Mouse (Mus musculus) right cerebral cortex, adult 2 months (tissue): ENCODE results near the gene Trnp1.
A peak's percentile ranks its signal among the peaks of the same experiment; 100 is the strongest.

Source experiments
- DNase-seq, 2 experiments: peaks; one replicate each; pipeline ENCODE4 v3.0.0; 2021 to 2022; ENCODE audit warnings: low spot score in 2 of 2

The Trnp1 gene

DNA sequence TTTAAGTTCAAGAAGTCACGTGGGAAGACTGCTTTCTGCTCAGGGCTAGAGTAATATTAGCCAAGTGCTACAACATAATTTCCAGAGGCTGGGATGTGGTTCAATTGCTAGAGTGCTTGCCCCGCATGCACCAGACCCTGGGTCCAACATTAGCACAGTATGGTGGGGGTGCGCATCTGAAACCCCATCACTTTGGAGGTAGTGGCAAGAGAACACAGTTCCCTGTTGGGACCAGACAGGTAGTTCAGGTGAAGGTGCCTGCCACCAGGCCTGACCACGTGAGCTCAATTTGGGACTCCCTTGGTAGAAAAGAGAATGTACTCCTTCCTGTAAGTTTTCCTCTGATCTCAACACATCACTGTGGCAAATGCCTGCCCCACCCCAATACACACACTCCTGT is 3.5 kb downstream of the Trnp1 start:
- DNase-seq = no peak

DNA sequence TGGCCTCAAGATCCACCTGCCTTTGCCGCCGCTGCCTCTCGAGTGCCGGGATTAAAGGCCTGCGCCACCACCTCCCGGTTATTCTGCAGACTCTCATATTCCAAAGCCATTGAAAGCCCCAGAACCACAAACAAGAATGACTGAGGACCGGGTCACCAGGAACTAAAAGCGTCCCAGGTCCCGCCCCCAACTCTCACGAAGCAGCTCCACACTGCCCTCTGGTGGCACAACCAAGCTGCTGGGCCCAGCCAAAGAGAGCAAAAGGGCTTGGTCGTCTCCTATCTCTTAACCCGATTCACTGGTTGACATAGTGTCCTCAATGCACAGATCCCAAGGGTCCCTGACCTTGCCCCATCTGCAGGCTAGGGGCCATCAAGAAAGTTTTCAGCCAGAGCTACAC is 3.9 kb downstream of the Trnp1 start:
- DNase-seq = peak; percentile 85 to 88

DNA sequence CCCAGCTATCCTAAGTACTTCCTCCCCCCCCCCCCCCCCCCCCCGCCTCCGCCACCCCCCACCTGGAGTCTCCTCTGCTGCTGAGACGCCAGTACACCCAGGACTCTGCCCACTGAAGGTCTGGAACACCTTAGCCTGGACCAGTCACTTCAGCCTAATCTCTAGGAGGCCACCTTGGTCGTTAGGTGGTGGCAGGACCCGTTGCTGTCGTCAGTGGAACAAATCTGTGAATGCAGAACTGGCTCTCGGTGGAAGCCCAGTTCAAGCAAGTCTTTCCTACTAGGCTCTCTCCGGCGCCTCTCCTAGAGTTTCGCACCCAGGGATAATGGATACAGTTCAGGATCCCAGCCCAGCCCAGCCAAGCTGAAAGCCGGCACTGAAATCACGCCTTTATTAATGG is 4.5 kb downstream of the Trnp1 start:
- DNase-seq = no peak

DNA sequence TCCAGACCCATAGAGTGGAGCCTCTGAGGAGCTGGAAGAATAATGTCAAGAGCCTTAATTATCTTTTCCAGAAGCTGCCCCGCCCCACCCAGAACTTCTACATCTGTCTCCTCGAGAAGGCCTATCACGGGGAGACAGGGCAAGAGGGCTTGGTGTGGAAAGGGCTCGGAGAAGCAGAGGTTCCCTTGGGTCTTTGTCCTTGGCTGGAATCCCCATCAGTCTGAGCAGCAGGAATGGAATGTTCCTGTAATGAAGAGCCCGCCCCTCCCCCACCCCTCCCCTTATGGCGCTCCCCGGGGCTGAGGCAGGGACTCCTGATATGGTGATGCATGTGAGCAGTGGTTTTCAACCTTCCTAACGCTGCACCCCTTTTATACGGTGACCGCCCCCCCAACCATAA is 6.5 kb downstream of the Trnp1 start:
- DNase-seq = no peak

DNA sequence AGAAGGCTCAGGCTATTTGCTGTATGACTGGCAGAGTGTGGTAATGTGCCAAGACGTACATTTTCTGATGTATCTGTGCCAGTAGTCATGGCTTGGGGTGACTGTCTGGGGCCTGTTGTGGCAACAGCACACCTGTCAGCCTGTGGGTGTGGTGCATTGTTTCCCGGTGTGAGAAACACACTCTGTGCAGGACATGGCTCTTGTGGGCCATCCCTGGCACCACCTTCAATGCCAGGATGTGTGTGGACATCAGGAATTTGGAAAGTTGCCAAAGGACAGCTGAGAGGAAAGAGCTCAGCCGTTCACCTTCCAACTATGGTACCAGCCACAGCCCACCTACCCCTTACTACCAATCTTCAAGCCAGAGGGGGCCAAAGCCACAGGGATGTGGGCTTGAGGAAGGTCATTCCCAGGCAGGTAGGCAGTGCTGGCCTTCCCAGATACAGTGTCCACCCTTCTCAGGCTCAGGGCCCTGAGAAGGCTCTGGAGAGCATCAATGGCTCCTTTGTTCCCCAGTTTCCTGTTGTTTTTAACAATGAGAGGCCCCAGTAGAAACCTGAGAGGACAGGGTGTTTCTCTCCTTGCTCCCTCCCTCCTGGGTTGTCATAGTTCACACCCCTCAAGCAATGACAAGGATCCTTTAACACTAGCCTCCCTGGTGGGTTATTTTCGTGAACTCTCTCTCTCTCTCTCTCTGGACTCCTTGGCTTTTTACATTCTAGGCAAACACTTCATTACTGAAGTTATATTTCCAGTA is 8.7 kb downstream of the Trnp1 start:
- DNase-seq = no peak

DNA sequence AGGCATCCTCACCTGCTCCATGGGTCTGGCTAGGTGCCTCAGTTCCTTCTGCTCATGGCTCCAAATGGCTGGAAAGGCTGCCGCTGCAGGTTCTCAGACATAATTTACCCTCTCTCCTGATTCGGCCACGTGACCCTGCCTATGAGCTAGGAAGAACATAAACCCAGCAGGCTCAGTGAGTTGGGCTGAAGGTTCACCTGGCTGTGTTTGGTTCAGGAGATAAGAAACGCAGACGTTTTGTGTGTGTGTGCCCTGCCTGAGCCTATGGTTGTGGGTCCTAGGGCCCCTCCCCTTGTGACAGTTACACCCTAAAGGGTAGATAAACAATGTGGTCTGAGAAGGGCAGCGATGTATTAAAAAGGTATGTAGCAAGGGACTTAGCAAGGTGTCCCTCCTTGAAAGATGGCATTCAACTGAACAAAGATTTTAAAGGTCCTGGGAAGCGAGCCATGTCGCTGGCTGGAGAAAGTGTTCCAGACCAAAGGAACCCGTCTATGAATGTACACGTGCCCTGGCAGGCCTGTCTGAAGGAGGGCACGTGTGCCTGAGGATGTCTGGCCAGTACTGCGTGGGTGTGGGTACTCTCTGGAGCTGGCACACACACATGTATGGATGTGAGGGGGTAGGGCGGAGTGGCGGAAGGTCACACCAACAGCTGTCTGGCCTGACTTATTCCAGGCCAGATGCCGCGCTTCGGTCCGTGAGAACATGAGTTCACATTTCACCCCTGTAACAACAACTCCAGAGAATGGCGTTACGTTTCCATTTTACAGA is 9.5 kb downstream of the Trnp1 start:
- DNase-seq = no peak

DNA sequence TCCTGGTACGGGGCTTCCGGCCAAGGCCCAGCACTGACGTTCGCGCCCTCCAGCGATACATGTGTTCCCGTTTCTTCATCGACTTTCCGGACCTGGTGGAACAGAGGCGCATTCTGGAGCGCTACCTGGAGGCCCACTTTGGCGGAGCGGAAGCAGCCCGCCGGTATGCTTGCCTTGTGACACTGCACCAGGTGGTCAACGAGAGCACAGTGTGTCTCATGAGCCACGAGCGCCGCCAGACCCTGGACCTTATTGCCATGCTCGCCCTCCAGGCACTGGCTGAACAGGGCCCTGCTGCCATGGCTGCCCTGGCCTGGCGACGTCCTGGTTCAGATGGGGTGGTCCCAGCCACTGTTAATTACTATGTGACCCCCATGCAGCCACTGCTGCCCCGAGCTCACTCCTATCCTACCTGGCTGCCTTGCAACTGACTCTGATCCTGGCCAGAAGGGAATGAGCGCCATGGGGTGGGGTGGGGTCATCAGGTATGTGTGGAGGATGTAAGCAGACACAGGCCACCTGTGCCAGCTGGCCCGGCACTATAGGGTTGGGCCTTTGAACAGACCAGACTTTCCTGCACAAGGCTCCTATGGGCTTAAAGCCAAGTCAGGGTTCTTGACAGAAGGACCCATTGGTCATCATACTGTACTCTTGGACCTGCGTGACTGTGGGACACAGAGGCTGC is 11.5 kb downstream of the Trnp1 start:
- DNase-seq = no peak

DNA sequence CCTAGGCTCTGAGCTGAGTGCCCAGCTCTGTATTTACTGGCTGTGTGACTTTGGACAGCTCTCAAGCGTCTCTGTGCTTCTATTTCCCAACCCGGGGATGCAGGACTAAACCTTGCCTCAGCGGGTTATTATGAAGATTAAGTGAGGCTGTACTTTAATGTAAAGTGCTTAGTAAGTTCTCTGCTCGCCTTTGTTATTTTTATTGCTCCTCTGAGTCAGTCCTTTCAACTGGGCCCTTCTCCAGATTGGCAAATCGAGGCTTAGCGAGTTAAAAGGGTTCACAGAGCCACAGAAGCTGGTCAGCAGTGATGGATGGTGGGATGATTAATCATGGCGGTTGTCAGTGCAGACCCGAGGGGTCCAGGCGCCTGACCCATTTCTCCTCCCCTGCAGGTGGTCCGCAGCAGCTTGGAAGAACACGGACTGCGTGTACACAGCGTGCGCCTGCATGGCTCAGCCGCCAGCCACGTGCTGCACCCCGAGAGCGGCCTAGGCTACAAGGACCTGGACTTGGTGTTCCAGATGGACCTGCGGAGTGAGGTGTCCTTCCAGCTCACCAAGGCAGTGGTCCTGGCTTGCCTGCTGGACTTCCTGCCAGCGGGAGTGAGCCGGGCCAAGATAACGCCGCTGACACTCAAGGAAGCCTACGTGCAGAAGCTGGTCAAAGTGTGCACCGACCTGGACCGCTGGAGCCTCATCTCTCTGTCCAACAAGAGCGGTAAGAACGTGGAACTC is 12.5 kb downstream of the Trnp1 start:
- DNase-seq = no peak

DNA sequence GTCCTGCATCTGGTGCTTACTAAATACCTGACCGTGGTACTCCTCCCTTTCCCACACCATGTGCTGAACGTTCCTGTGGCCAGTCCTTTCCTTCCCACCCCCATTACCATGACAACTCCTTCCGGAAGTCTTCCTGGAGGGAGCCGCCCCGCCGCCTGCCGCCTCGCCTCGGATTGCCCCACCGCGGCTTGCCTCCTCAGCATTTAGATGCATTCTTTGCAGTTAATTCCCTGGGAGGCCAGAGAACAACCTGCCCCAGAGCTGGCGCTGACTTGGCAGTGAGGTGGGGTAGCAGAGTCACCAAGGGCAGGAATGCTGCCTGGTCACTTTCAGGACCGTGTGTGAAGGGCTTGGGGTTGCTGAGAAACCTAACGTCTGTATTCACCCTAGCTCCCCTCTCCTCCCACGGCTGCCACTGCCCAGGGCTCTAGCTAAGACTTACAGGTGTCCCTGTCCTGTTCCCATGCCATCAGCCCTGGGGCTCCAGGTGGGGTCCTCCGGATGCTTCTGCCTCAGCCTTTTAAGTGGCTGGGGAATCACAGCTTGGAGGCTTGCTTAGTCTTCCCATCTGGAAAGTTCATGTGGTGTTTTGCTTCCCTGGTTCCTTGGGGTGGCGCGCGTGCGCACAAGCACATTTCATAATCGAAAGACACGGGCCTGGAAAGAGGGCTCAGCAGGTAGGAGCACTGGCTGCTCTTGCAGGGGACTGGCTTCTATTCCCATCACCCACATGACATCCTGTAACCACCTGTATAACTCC is 13.9 kb downstream of the Trnp1 start:
- peak in 1 of 2 experiments; percentile 37 for DNase-seq

DNA sequence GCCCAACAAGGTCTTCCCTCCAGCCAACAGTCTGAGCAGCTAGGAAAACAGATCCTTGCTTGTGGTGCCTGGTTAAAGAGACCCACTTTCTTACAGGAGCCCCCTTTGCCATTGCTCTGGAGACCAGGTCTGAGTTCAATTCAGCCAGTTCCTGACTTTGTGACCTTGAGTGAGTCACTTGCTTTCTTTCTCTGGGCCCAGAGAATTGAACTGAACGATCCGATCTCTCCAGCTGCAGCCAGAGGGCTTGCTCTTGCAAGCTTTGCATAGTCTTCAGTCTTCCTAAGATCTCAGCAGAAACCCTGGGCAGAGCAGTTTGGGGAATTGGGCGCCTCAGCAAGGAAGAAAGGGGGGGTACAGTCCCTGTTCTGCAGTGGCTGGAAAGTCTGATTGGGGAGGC is 15.9 kb downstream of the Trnp1 start:
- DNase-seq = no peak

DNA sequence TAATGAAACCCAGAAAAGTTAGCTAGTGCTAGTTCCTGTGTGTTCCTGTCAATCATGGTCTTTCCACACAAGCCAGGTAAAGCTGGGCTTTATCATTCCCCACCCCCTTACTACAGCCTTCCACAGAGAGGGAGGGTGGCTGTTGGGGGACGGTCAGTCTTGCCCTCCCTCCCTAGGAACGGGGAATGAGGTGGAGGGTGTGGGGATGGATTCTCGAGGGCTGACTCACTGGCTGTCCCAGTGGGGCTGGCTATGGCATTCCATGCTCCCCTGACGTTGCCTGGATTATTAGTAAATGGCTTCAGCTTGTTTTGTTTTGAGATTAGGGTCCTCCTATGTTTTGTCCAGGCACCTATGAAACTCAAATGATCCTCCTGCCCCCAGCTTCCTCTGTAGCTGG is 16.9 kb downstream of the Trnp1 start:
- no peak for DNase-seq

DNA sequence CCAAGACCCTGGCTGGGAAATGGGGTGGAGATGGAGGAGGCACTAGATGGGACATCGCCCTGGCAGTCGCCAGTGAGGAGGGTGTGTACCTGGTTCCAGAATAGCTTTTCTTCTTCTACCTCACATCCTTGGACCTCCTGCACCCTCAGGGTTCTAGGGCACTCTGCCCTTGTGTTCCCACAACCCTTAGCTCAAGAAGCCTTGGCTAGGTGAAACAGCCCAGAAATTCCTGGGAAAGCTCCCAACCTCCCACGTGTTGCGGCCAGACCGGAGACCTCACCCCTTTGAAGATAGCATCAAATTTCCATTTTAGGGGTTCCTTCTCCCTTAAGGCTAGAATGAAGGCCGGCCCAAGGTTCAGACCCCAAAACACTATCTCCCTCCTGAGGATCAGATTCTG is 17.6 kb downstream of the Trnp1 start:
- no peak for DNase-seq

DNA sequence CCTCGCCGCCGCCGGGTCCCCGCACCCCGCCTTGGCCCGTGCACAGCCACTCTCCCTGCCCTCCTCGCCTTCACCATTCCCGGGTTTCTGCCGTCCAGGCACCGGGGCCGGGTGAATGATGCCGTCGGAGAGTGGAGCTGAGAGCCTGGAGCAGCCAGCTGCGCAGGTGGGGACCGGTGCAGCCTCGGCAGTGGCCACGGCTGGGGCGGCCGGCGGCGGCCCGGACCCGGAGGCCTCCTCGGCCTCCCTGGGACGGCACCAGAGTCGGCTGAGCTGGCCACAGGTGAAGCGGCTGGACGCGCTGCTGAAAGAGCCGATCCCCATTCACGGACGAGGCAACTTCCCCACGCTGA is 18.2 kb downstream of the Trnp1 start:
- no peak for DNase-seq

DNA sequence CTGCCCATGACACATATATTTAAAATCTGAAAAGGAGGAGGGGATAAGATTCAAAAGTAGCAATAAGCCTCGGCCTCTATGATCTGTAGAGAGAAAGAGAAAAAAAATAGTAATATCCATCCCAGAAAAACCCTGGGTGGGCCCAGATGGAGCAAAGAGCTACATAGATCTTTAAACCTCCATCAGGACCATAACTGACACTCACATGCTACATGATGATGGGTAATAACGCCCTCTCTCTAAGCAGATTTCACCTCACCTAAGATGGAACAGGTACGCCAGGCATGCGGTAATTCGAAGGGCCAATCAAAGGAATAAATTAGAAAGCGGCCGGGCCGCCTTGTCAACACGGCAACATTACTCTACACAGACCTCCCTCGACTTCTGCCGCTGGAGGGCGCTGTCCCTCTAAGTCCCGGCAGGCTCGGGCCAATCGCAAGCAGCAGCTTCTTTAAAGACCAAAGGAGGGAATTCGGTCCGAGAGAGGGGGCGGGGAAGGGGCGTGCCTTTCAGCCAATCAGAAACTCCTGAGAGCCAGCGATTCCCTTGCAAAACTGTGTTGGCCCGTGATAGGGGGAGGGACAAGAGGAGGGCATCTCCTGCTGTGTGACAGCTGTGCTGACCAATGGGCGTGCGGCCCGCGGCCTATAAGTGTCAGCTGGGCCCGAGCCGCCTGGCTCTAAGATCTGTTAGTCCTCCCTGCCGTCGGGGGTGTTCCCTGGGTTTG is 18.7 kb downstream of the Trnp1 start, which contains the start of gene Tent5b:
Gene Tent5b, plus strand, starts transcription at position 675 of the 727 bp plus-strand sequence.
- peak; percentile 93 to 95 for DNase-seq

DNA sequence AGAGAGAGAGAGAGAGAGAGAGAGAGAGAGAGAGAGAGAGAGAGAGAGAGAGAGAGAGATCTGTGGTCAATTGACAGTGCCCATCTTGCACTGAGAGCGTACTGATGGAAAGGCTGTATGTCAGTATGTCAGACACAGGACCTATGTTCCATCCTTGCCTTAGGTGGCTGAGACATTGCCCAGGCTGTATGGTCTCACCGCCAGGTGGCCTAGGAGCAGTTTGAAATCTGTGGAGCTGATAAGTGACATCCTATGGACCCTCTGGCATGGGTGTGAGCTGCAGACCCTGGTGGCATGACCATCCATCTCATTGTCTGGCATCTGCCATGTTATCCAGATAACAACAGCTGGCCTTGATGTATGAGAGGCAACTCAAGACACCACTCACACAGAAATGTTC is 24.5 kb downstream of the Trnp1 start:
- DNase-seq = no peak

DNA sequence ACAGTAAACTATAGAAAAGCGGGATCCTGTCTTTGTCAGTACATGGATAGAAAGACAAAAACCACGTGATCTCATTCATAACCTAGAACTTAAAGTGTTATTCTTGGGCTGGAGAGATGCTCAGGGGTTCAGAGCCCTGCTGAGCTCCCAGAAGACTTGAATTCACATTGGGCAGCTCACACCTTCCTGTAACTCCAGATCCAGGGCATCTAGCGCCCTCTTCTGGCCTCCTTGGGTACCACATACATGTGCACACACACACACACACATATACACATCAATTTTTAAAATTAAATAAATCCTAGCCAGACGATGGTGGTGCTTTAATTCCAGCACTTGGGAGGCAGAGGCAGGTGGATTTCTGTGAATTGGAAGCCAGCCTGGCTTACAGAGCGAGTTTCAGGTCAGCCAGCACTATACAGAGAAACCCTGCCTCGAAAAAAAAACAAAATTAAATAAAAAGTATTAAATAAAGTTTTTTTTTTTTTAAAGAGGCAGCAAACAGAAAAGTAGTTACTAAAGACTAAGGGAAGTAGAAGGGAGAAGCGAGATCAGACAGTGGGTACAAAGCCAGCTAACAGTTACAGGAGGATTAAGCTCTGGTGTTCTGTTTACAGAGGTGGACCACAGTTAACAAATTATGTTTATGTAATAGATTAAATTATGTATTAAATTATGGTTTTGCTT is 27.1 kb downstream of the Trnp1 start:
- no peak for DNase-seq

DNA sequence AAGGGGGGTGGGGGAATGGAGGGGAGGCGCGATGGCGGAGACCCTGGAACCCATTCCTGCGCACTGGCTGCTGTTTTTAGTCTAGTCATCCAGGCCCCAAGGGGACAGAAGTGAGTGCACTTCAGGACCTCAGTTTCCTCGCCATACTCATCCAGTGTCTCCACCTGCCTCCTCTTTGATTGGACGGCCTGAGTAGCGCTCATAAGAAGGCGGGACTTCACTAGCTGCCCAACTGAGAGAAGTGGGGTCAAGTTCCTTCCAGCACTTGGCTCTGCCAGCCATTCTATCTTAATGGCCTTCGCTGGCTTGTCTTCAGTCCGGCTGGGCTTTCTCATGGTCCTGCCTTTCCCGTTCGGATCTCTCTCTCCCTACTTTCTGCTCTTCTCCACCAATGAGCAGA is 29.2 kb downstream of the Trnp1 start:
- no peak for DNase-seq

DNA sequence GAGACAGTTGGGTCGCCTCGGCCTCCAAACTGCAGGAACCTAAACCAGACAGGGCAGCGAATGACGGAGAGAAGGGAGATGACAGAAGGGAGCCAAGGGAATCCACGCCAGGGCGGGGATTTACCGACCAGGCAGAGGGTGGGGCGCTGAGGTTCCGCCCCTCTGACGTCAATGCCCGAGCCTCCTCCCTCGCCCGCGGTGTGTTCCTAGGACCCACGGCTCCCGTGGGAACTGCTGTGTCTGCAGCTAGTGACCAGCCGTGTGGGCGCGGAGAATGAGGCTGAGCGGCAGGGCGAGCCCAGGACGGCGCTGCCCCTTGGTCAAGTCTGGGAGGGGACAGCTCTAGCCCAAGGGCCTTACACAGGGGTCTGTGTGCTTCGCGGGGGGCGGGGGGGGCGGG is 30.3 kb downstream of the Trnp1 start:
- peak; percentile 65 to 76 for DNase-seq

DNA sequence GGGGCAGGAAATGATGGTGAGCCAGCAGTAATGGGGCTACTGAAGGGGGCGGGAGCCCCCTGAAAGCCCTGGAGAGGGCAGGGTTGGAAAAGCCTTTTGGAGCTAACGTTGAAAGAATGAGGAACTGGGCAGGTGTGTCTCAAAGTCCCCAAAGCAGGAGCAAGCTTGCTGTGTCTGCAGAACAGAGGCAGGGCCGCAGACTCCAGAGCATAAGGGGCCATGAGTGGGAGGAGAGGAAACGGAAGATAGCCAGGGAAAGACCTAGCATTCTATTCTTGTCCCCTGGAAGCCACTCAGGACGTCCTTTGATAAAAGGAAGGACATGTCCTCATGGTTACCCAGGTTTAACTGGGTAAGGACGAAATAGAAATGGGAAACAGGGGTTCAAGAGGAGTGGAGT is 35.2 kb downstream of the Trnp1 start:
- no peak for DNase-seq

DNA sequence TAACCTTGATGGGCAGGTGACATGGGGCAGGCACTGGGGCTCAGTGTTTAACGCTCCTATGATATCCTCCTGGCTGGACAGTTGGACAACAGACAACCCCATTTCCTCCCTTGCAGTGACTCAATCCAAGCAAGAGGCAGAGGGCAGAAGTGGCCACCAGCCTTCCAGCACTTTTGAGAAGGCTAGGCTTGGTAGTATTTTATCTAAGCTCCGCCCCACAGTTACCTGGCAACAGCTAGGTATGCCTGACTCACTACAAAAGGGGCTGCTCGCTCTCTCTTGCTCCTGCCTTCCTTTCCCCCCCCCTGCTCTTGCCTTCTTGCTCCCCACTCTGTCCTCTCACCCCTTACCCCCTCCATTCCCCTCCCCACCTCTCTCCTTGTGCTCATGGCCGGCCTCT is 37.0 kb downstream of the Trnp1 start:
- DNase-seq = no peak
